Mouse (Mus musculus): ENCODE data around the gene Tacstd2.
"Not testable (repeated sequence)": the region's sequence is repeated elsewhere in the genome, so short reads cannot be mapped to it uniquely, and the experiment has no call there.

Gene Tacstd2

DNA sequence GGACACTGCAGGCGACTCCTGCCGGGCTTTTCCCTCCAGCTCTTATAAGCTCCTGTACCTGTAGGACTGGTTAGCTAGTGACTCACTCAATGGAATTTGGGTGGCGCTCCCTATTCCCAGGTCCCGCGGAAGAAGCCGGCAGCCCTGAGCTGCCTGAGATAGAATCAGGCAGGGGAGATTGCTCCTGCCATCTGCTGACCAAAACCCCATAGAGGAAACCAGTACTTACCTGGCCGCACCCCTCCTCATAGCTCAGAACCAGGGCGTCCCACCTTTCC is at the start of gene Tacstd2:
Gene Tacstd2 (minus strand): TSS at position 20 of the 278 bp plus-strand sequence.
- DNase-seq (ENCODE audit: low read depth): no peak

DNA sequence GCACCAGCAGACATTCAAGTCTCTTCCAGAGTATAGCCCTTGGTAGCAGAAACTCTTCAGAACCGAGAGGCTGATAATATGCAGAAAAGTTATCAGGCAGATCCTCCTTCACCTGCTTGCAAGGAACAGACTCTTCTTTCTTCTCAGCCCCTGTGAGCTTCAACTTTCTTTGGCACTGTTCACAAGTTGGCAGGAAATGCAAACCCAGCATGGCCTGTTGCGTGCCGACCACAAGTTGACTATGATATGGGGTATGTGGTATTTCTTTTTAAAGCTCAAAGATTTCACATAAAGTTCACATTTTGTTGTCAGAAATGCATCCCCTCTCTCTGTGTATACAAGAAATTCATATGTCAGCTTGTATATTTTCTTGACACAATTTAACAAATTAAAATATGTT is 30.7 kb upstream of the Tacstd2 start:
- no peak for DNase-seq (ENCODE audit: low read depth)

DNA sequence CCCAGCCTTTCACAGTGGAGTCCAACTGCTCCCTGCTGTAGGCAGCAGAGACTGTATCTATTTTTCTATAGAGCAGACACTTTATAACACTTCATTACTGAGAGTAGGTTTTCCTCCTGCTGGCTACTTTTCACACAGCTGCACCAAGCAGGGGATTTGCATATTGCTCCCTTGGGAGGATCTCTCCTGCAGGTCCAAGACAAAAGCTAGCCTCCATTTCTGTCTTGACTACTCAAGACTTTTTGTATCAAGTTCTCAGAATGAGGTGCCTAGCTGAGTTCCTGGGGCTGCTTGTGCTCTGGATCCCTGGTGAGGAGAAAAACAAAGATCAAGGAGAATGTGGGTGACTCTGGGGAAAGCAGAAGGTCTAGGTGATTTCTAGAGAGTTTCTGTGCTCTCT is 19.8 kb upstream of the Tacstd2 start:
- no peak for DNase-seq (ENCODE audit: low read depth)

DNA sequence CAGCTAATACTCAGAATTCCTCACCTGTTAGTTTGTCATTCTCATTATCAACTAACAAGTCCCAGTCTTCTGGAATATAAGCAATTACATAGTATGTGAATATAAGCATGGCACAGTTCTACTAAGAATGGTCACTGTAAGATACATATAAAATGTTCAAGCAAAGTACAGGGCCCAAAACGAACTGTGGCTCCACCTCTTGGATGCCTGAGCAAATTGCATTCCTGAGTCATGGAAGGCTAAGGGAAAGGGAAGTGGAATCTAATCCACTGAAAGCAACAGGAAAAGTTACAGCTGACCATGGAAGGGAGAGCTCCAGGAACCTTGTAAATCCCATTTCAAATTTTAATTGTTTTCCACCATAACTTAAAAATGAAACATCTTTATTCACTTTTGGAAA is 14.0 kb upstream of the Tacstd2 start:
- DNase-seq (ENCODE audit: low read depth): no peak

DNA sequence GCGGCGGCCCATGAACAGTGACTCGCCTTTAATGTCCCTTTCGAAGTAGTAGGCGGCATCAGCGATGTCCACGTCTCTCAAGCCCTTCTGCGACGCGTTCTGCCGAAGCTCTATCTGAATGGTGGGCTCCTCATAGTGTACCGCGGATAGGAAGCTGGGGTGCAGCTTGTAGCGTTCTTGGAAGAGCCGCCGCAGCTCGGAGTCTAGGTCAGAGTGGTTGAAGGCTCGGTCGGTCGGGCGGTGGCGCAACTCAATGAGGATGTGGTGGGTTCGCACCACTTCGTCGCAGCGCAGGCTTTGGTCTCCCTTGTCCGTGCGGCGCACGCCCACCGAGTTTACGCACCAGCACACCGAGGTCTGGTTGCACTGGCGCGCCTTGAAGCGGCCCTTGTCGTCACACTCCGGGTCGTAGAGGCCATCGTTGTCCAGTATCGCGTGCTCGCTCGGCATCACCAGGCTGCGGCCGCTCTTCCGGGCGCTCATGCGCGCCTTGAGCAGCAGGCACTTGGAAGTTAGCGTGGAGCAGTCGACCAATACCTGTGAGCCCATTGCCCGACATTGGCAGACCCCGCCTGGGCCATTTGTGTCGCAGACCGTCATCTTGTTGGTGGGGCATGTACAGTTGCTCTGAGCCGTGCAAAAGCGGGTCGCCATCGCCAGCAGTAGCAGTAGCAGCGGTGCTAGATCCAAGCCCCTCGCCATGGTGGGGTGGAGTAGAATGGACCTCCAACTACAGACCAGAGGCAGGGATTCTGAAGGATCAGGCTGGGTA is 405 bp downstream of the Tacstd2 start:
- DNase-seq (ENCODE audit: low read depth): peak; percentile 38

DNA sequence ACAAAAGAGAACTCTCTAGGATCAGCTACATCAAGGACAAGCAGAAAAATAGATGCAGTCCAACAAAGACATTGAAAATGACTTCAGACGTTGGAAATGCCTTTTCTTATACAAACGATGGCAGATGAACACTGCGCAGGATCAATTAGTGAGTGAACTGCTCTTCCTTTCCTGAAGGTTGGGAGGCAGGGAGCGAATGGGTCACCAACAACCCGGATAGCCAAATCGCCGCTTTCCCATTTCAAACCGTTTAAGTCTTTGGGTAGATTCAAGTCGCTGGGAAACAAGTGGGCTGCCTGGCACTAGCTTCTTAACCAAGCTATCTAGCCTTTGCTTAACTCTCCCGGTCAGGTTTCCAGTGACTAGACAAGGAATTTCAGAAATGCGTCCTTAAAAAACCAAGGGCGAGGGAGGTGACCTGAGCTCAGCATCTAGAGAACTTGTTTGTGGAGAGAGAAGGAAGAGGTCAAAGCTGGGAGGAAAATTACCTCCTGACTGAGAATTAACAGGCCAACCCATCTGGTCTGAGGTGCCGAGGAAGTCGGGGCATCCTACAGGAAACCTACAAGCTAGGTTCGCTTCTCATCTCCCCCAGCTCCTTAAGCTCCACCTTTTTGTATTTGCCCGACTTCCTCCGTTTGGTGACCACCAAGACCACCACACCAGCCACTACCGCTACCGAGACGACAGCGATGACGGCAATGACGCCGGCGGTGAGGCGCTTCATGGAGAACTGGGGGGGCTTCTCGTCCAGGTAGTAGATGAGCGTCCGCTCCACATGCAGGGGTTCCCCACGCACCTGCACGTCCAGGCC is 1.2 kb downstream of the Tacstd2 start:
- DNase-seq (ENCODE audit: low read depth): peak; percentile 25

DNA sequence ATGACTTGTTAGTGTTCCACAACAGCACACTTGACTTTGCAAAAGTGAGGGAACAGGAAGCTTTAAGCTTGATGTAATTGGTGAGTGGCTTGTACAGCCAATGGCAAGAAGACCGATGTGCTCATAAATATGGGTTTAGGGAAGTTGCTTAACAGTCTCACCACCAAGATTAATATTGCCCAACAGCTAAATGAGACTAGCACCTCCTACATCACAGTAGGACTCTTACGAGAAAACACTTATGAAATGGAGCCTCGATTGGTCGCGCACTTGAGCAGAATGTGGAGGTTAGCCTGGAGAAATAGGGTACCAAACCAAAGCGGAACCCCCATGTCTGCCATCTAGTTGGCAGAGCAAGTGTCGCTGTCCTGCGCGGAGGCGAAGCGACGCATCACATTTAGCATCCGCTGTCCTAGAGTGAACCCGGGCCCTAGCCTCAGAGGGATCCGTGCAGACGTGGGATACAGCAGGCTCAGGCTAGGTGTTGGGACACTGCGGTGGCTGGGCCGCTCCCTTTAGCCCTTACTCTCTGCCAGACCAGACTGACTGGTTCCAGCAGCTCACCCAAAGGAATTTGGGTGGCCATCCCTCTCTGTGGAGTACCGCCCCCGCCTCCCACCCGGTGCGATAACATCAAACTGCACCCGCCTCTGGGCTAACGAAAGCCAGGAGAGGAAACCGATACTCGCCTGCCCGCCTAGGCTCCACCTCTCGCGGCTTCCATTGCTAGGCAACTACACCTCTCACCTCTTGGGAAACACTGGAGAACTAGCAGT is 2.7 kb downstream of the Tacstd2 start:
- peak; percentile 52 for DNase-seq (ENCODE audit: low read depth)

DNA sequence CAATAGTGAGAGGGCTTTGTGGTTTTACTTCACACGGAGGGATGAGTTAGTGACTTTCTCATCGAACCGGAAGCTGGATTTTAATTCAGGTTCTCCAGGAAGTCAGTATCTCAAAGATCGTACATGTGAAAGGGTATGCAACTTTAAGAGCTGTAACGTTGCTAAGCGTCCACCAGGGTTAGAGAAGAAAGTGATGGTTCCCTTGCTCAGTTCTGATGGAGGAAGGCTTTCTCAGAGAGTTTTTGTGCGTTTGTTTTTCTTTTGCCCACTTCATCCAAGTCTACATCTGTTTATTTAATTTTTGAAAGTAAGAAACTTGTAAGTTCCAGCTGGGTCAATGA is 3.8 kb downstream of the Tacstd2 start:
- peak; percentile 49 for DNase-seq (ENCODE audit: low read depth)

DNA sequence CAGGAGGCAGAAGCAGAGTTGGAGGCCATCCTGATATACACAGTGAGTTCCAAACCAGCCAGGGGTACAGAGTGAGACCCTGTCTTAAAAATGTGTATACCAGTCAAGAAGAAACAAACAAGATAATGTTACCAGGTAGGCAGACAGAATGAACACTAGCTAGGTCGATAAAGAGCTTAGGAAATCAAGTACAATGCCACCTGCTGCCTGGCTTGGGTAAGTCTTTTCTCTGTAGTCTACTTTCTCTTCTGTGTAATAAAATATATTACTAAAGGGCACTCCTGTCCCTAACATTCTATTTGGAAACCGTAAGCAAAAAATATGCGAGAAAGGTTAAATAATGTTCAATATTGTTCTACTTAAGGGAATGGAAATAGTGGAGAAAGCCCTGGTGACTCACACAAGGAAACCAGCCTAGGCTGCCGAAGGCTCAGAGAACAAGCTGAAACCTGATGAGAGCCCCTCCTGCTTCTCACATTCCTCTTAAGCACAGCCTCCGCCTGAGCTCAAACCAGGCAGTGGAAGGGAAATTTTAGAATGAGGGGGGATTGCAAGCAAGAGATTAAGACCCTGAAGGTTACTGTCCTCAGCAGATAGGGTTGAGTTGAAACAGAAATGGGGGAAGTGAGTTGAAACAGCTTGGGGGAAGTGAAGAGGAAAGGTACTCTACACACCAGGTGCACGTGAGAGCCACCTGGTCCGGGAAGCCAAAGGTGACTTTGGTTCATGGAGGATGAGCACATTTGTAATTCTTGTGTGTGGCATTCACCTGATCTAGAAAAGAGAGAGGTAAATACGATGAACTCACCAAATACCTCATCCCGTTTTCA is 4.4 kb downstream of the Tacstd2 start:
- DNase-seq (ENCODE audit: low read depth): peak; percentile 53

DNA sequence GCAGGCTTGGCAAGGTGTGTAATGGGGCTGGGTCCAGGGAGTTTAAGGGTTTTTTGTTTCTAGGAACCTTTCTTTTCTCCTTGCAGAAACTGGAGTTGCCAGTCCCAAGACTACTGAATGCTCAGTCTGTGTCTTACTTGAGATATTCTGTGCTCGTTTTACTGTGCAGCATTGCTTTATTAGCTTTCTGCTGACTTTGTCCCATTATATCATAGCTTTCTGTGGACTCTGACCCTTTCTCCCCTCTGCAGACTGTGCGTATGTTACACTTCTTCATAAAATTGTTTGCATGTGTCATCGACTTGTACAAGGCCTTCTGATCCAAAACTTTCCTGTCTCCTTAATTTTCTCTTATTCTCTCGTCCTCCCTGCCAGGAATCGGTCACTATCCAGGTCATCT is 9.2 kb downstream of the Tacstd2 start:
- DNase-seq (ENCODE audit: low read depth): no peak

DNA sequence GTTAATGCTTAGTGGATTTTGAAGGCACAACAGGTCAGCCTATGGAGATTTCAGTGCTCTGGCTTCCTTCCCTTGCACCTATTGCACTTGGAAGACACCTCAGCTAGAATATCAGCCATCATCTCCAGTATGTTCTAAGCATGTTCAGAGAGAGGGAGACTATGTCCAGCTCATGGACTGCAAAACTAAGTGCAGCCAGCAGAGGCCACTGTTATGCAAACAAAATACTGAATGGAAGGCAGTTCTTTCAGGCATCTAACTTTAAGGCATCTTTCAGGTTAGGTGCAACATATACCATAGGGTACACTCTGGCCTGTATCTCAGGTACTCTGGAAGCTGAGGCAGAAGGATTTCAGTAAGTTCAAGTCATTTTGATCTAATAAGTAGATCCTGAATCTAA is 24.8 kb downstream of the Tacstd2 start:
- DNase-seq (ENCODE audit: low read depth): peak; percentile 58

DNA sequence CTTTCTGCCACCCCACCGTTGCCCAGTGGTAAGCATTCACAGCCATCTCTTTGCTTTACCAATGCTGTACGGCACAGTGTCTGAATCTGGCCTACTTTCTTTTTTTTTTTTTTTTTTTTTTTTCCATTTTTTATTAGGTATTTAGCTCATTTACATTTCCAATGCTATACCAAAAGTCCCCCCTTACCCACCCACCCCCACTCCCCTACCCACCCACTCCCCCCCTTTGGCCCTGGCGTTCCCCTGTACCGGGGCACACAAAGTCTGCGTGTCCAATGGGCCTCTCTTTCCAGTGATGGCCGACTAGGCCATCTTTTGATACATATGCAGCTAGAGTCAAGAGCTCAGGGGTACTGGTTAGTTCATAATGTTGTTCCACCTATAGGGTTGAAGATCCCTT is 33.7 kb downstream of the Tacstd2 start:
- DNase-seq (ENCODE audit: low read depth): not testable (repeated sequence)

DNA sequence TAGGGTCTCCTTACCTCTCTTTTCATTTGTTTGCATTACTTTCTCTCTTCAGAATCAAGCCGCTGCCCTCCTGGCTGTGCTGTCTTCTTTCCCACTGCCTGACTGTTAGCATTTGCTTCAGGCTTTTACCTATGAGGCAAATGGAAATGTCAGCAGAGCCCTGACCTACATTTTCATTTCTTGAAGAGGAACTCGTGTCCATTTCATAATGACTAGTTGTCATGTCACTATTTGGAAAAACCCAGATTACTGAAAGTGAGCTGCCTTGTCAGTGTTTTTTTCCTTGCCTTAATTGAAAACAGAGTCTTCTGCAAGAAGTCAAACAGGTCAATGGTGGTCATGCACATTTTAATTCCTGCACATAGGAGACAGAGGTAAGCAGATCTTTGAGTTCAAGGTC is 43.8 kb downstream of the Tacstd2 start, which contains the start of gene Il23r:
Gene Il23r (minus strand): TSS at position 101 of the 400 bp plus-strand sequence.
- no peak for DNase-seq (ENCODE audit: low read depth)
